21 mouse cellular contexts compared by ENCODE assay signal in genomic region chr15:93807993-93808392, GRCm38 (mm10).
DNase-seq lines count a peak whose midpoint lies in the region; ATAC-seq and TF ChIP-seq lines count a peak whose summit lies in the region.
"Had no signal": no experiment of that assay in that cellular context is flagged by ENCODE, and none has a peak within 500 bp of the region (broad histone marks: within the 10 kb centered on the region; RNA-seq: fewer than 3 reads in every experiment).

No protein-coding gene starts in this region.

- H3K4me1 ChIP-seq in intestine, embryonic 14.5 days (replicated peaks; ENCODE audit: control insufficient read depth, insufficient read depth, low read length): no peaks in the 10 kb centered on the region
- no peaks in the 10 kb centered on the region for H3K4me1 ChIP-seq in intestine, postnatal 0 days (replicated peaks; ENCODE audit: control insufficient read depth, insufficient read depth, low read length)
- no peaks in the 10 kb centered on the region for H3K4me1 ChIP-seq in intestine, embryonic 15.5 days (replicated peaks)
- H3K4me1 ChIP-seq in intestine, embryonic 16.5 days (ENCODE audit: control insufficient read depth, insufficient read depth, low read length): no peaks in the 10 kb centered on the region

- no peak overlapping the region for H3K27ac ChIP-seq in intestine, embryonic 14.5 days (ENCODE audit: low read depth)
- no peak overlapping the region for H3K27ac ChIP-seq in intestine, postnatal 0 days (ENCODE audit: low read depth, low read length)
- H3K27ac ChIP-seq in intestine, embryonic 15.5 days: no peak overlapping the region
- H3K27ac ChIP-seq in intestine, embryonic 16.5 days (ENCODE audit: low read length): no peak overlapping the region

- no peak for DNase-seq in intestine, embryonic 14.5 days (ENCODE audit: low spot score)
- DNase-seq in neural tube, embryonic 10.5 days (ENCODE audit: extremely low spot score, low spot score): no peak
- DNase-seq: adrenal gland, adult 2 months; adrenal gland, adult 8-10 months; adrenal gland, postnatal 10 days; adrenal gland, postnatal 14 days; adrenal gland, postnatal 25 days; adrenal gland, postnatal 36 days; B cell, adult 2 months; cerebellum, adult 11 months; cerebellum, adult 11-12 months; cerebellum, adult 18-20 months had no signal

- no peak overlapping the region for H3K4me3 ChIP-seq in intestine, embryonic 14.5 days (ENCODE audit: low read depth, low read length)
- no peak overlapping the region for H3K4me3 ChIP-seq in intestine, postnatal 0 days (ENCODE audit: low read depth, low read length)
- H3K4me3 ChIP-seq in intestine, embryonic 15.5 days (replicated peaks): no peak overlapping the region
- no peak overlapping the region for H3K4me3 ChIP-seq in intestine, embryonic 16.5 days (ENCODE audit: low read length)

- peak; percentile 79 for ATAC-seq in intestine, embryonic 14.5 days (replicated peaks; ENCODE audit: low FRiP score, low TSS enrichment, low read depth)
- no peak for ATAC-seq in intestine, postnatal 0 days
- peak; percentile 82 for ATAC-seq in intestine, embryonic 15.5 days
- peak; percentile 84 for ATAC-seq in intestine, embryonic 16.5 days
- ATAC-seq in erythroblast, adult 5-6 weeks (replicated peaks; ENCODE audit: low FRiP score, poor library complexity, severe bottlenecking): no peak
- ATAC-seq: activated CD4-positive, CD25-positive, alpha-beta regulatory T cell, adult 4 months; CD4-positive, CD25-positive, alpha-beta regulatory T cell, adult 4 months; Patski had no signal

- WGBS in intestine, embryonic 14.5 days: 53% methylated on average over 8 of the region's 8 CpGs
- 35% methylated on average over 8 of the region's 8 CpGs for WGBS in intestine, postnatal 0 days
- 47% methylated on average over 8 of the region's 8 CpGs for WGBS in intestine, embryonic 15.5 days
- 49% methylated on average over 8 of the region's 8 CpGs for WGBS in intestine, embryonic 16.5 days

- no peaks in the 10 kb centered on the region for H3K27me3 ChIP-seq in intestine, embryonic 14.5 days (replicated peaks; ENCODE audit: control insufficient read depth, insufficient read depth, low read length)
- H3K27me3 ChIP-seq in intestine, postnatal 0 days (replicated peaks; ENCODE audit: control insufficient read depth, insufficient read depth, low read length): no peaks in the 10 kb centered on the region
- no peaks in the 10 kb centered on the region for H3K27me3 ChIP-seq in intestine, embryonic 15.5 days (replicated peaks)
- H3K27me3 ChIP-seq in intestine, embryonic 16.5 days (replicated peaks; ENCODE audit: control insufficient read depth, insufficient read depth, low read length): no peaks in the 10 kb centered on the region
- H3K27me3 ChIP-seq: CH12.LX, Patski had no signal

- no peak for TF ChIP-seq CTCF in intestine, postnatal 0 days (IDR thresholded peaks at IDR 0.05; ENCODE audit: low read depth)

- H3K9ac ChIP-seq in intestine, embryonic 14.5 days (ENCODE audit: low read length): no peak overlapping the region
- H3K9ac ChIP-seq in intestine, postnatal 0 days (ENCODE audit: low read depth, low read length): no peak overlapping the region
- H3K9ac ChIP-seq in intestine, embryonic 15.5 days: no peak overlapping the region
- H3K9ac ChIP-seq in intestine, embryonic 16.5 days (ENCODE audit: low read depth, low read length): no peak overlapping the region

- H3K9me3 ChIP-seq in intestine, embryonic 14.5 days (ENCODE audit: control insufficient read depth, low read length): no peaks in the 10 kb centered on the region
- no peaks in the 10 kb centered on the region for H3K9me3 ChIP-seq in intestine, postnatal 0 days (ENCODE audit: control insufficient read depth)
- H3K9me3 ChIP-seq in intestine, embryonic 15.5 days: no peaks in the 10 kb centered on the region
- no peaks in the 10 kb centered on the region for H3K9me3 ChIP-seq in intestine, embryonic 16.5 days (ENCODE audit: control insufficient read depth, low read length)

- H3K4me2 ChIP-seq in intestine, embryonic 14.5 days (ENCODE audit: low read length): no peak overlapping the region
- no peak overlapping the region for H3K4me2 ChIP-seq in intestine, postnatal 0 days (replicated peaks; ENCODE audit: low read depth)
- H3K4me2 ChIP-seq in intestine, embryonic 15.5 days (replicated peaks): no peak overlapping the region
- no peak overlapping the region for H3K4me2 ChIP-seq in intestine, embryonic 16.5 days (ENCODE audit: low read depth, low read length)

- no peaks in the 10 kb centered on the region for H3K36me3 ChIP-seq in intestine, embryonic 14.5 days (ENCODE audit: control insufficient read depth, insufficient read depth, low read length)
- H3K36me3 ChIP-seq in intestine, postnatal 0 days (ENCODE audit: control insufficient read depth, insufficient read depth): no peaks in the 10 kb centered on the region
- no peaks in the 10 kb centered on the region for H3K36me3 ChIP-seq in intestine, embryonic 15.5 days
- H3K36me3 ChIP-seq in intestine, embryonic 16.5 days (ENCODE audit: control insufficient read depth, insufficient read depth, low read length): no peaks in the 10 kb centered on the region
- H3K36me3 ChIP-seq: G1E had no signal

Comparison
In these comparisons a context has a peak if more than half of its experiments do, and no peak if none do; other contexts are left out.
1. ATAC-seq: peak in intestine, embryonic 14.5 days (single experiment), intestine, embryonic 15.5 days (single experiment) and intestine, embryonic 16.5 days (single experiment); none in intestine, postnatal 0 days (single experiment) and erythroblast, adult 5-6 weeks (single experiment).